Mouse (Mus musculus): ENCODE results near the gene Tbx10. TPM values are rescaled to one million over a fixed set of nuclear protein-coding genes. Genes with fewer than 3 reads are reported as not detected.

The Tbx10 gene
- polyA plus RNA-seq, 1 experiment = 0.06 TPM

GRCm38 (mm10) chr19:4000119-4000900 is 7.8 kb downstream of the Tbx10 start, which contains the start of the genes Nudt8 and Gm49405:
Gene Nudt8 (plus strand): TSS chr19:4000580.
Gene Gm49405 (plus strand): TSS chr19:4000626.
- peak within 1 kb of the TSS; percentile 97 for H3K4me3 ChIP-seq (replicated peaks; ENCODE audit: extremely low read depth, low read depth, low read length)
- WGBS = under 1% methylated on average over 64 of the region's 64 CpGs

GRCm38 (mm10) chr19:4000949-4001525 is 8.5 kb downstream of the Tbx10 start:
- Histone ChIP-seq H3K4me3 (replicated peaks; ENCODE audit: extremely low read depth, low read depth, low read length) (peak overlapping the region; percentile 97), H3K4me1 (ENCODE audit: control insufficient read depth, insufficient read depth, low read length) (peaks cover 5% of the 10 kb centered on the region)
- TF ChIP-seq CTCF (IDR thresholded peaks at IDR 0.05; ENCODE audit: insufficient read depth, low read length) = no peak
- no peak for TF ChIP-seq POLR2A (IDR thresholded peaks at IDR 0.05; ENCODE audit: borderline replicate concordance, extremely low read depth, low read depth, low read length)
- no peak for DNase-seq
- WGBS = 23% methylated on average over 17 of the region's 17 CpGs

More at GRCm38 (mm10) chr19:4000119-4000900, 7.8 kb downstream of the Tbx10 start, which contains the start of the genes Nudt8 and Gm49405:
- peaks cover 5% of the 10 kb centered on the region for H3K4me1 ChIP-seq (ENCODE audit: control insufficient read depth, insufficient read depth, low read length)
- TF ChIP-seq CTCF (IDR thresholded peaks at IDR 0.05; ENCODE audit: insufficient read depth, low read length) (peak; percentile 78), POLR2A (IDR thresholded peaks at IDR 0.05; ENCODE audit: borderline replicate concordance, extremely low read depth, low read depth, low read length) (peak; percentile 85; the same call in 1 of the 2 replicates)
- peak; percentile 97 for DNase-seq

- Histone ChIP-seq H3K4me3 (replicated peaks; ENCODE audit: extremely low read depth, low read depth, low read length) (no peak overlapping the region), H3K4me1 (ENCODE audit: control insufficient read depth, insufficient read depth, low read length) (peaks cover 5% of the 10 kb centered on the region)
- no peak for TF ChIP-seq POLR2A (IDR thresholded peaks at IDR 0.05; ENCODE audit: borderline replicate concordance, extremely low read depth, low read depth, low read length)
- TF ChIP-seq CTCF (IDR thresholded peaks at IDR 0.05; ENCODE audit: insufficient read depth, low read length) = no peak
- 75% methylated on average over 5 of the region's 5 CpGs for WGBS
- DNase-seq = no peak
Measured at GRCm38 (mm10) chr19:4001752-4002151, 9.2 kb downstream of the Tbx10 start.

- TF ChIP-seq POLR2A (IDR thresholded peaks at IDR 0.05; ENCODE audit: borderline replicate concordance, extremely low read depth, low read depth, low read length) (no peak), CTCF (IDR thresholded peaks at IDR 0.05; ENCODE audit: insufficient read depth, low read length) (no peak)
- DNase-seq = no peak
- no peak within 1 kb of the TSS for H3K4me3 ChIP-seq (replicated peaks; ENCODE audit: extremely low read depth, low read depth, low read length)
- 83% methylated on average over 1 of the region's 1 CpGs for WGBS
- H3K4me1 ChIP-seq (ENCODE audit: control insufficient read depth, insufficient read depth, low read length) = peaks cover 5% of the 10 kb centered on the region
Measured at GRCm38 (mm10) chr19:4003112-4003511, 10.6 kb downstream of the Tbx10 start, which contains the start of gene Doc2g. Gene Doc2g (plus strand): TSS chr19:4003313.

- TF ChIP-seq POLR2A (IDR thresholded peaks at IDR 0.05; ENCODE audit: borderline replicate concordance, extremely low read depth, low read depth, low read length) (no peak), CTCF (IDR thresholded peaks at IDR 0.05; ENCODE audit: insufficient read depth, low read length) (no peak)
- no peak for DNase-seq
- H3K4me1 ChIP-seq (ENCODE audit: control insufficient read depth, insufficient read depth, low read length) = peaks cover 5% of the 10 kb centered on the region
- no peak overlapping the region for H3K4me3 ChIP-seq (replicated peaks; ENCODE audit: extremely low read depth, low read depth, low read length)
- WGBS = 68% methylated on average over 12 of the region's 12 CpGs
Measured at GRCm38 (mm10) chr19:4003641-4004040, 11.1 kb downstream of the Tbx10 start.

- TF ChIP-seq CTCF (IDR thresholded peaks at IDR 0.05; ENCODE audit: insufficient read depth, low read length) (no peak), POLR2A (IDR thresholded peaks at IDR 0.05; ENCODE audit: borderline replicate concordance, extremely low read depth, low read depth, low read length) (no peak)
- no peak overlapping the region for H3K4me3 ChIP-seq (replicated peaks; ENCODE audit: extremely low read depth, low read depth, low read length)
- peaks cover 5% of the 10 kb centered on the region for H3K4me1 ChIP-seq (ENCODE audit: control insufficient read depth, insufficient read depth, low read length)
- whole genome bisulfite sequencing = 85% methylated on average over 15 of the region's 15 CpGs
- no peak for DNase-seq
Measured at GRCm38 (mm10) chr19:4004331-4004730, 11.8 kb downstream of the Tbx10 start.

GRCm38 (mm10) chr19:4005091-4005490 is 12.5 kb downstream of the Tbx10 start:
- no peak overlapping the region for H3K4me3 ChIP-seq (replicated peaks; ENCODE audit: extremely low read depth, low read depth, low read length)
- DNase-seq = no peak
- WGBS = 85% methylated on average over 9 of the region's 9 CpGs
- H3K4me1 ChIP-seq (ENCODE audit: control insufficient read depth, insufficient read depth, low read length) = peaks cover 5% of the 10 kb centered on the region
- TF ChIP-seq POLR2A (IDR thresholded peaks at IDR 0.05; ENCODE audit: borderline replicate concordance, extremely low read depth, low read depth, low read length) (no peak), CTCF (IDR thresholded peaks at IDR 0.05; ENCODE audit: insufficient read depth, low read length) (no peak)

GRCm38 (mm10) chr19:4005971-4006370 is 13.4 kb downstream of the Tbx10 start:
- TF ChIP-seq POLR2A (IDR thresholded peaks at IDR 0.05; ENCODE audit: borderline replicate concordance, extremely low read depth, low read depth, low read length) (no peak), CTCF (IDR thresholded peaks at IDR 0.05; ENCODE audit: insufficient read depth, low read length) (no peak)
- 95% methylated on average over 8 of the region's 8 CpGs for WGBS
- Histone ChIP-seq H3K4me1 (ENCODE audit: control insufficient read depth, insufficient read depth, low read length) (peaks cover 3% of the 10 kb centered on the region), H3K4me3 (replicated peaks; ENCODE audit: extremely low read depth, low read depth, low read length) (no peak overlapping the region)
- no peak for DNase-seq

- WGBS = 94% methylated on average over 5 of the region's 5 CpGs
Measured at GRCm38 (mm10) chr19:4011086-4011485, 18.5 kb downstream of the Tbx10 start.

More at GRCm38 (mm10) chr19:4011086-4011485, 18.5 kb downstream of the Tbx10 start:
- Histone ChIP-seq H3K4me1 (ENCODE audit: control insufficient read depth, insufficient read depth, low read length) (peaks cover 3% of the 10 kb centered on the region), H3K4me3 (replicated peaks; ENCODE audit: extremely low read depth, low read depth, low read length) (no peak overlapping the region)
- DNase-seq = no peak
- TF ChIP-seq POLR2A (IDR thresholded peaks at IDR 0.05; ENCODE audit: borderline replicate concordance, extremely low read depth, low read depth, low read length) (no peak), CTCF (IDR thresholded peaks at IDR 0.05; ENCODE audit: insufficient read depth, low read length) (no peak)
